Mouse (Mus musculus) spleen, adult 2 months (tissue): ENCODE results near the gene Ptbp3.

Source experiments
- CTCF ChIP-seq: fragments of 200-500 bp; IDR thresholded peaks from 2 replicates; pipeline ENCODE4 v1.5.1; 2011; ENCODE audit warnings: mild to moderate bottlenecking, inconsistent platforms; ENCODE audit not compliant: insufficient read depth, insufficient read length, insufficient replicate concordance; ENCODE audit errors: extremely low read depth
- POLR2A ChIP-seq: fragments of 200-500 bp; IDR thresholded peaks from 2 replicates; pipeline ENCODE4 v1.6.1; 2011; ENCODE audit warnings: low read depth, low read length, inconsistent platforms

DNA sequence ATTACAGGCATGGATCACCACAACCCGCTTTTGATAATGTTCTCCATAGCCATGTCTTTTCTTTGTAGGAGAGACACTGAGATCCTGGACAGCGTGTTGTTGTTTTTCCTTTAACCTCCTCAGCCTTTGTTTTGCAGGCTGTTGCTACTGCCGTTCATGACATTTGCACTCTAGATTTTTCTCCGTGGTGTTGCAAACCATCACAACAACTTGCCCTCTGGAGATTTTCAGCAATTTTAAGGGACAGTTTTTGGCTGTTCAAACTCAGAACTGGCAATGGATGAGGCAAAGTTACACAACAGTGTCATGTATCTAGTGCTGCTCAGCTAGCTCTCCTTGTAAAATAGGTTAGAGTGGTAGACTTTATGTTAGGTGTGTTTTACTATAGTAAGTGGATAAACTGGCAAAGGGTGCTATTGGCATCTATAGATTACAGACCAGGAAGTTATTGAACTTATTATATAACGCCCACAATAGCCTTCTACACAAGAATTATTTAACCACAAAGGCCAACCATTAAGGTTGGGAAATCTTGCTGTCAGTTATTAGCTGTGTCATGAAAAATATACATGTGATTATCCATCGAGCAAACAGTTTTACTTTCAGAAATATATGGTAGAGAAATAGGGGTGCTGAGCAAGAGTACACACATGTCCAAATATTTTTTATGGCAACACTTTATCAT, 18.6 kb upstream of the Ptbp3 start:
- TF ChIP-seq CTCF: no peak
- TF ChIP-seq POLR2A: no peak
